Mouse (Mus musculus): ENCODE measurements around the gene Slc15a3. TPM values are rescaled to one million over a fixed set of nuclear protein-coding genes. Genes with fewer than 3 reads are reported as not detected.

Slc15a3 gene
- total and polyA plus RNA-seq, 3 experiments, result 0.02 to 0.05 TPM; not detected in 1

DNA sequence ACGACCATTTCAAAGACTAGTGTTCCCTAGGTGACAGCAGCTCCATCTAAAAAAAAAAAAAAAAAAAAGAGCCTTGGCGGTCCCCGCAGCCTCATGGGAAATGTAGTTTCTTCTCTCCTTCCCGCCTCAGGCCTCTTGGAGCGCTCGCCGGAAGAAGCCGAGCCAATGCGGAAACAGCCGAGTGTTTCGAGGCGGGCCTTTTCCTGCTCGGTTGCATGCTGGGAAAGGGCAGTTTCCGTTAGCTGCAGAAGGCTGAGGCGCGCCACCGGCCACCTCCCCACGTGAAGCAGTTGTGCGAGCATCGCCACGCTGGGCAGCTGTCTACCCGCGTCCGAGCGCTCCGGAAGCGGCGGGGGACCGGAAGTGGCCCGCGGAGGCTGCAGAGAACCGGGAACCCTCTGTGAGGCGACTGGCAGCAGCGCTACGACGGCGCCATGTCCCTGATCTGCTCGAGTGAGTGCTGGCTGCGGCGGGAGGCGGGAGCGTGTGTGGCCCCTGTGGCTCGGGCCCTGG lies 55.5 kb downstream of the Slc15a3 start, which contains the start of gene Prpf19:
TSS of gene Prpf19 (plus strand) at position 216 of the 513 bp plus-strand sequence.
- Histone ChIP-seq H3K27me3 (ENCODE audit: insufficient read depth, low read length) (peaks cover 4% of the 10 kb centered on the region; the same call in 1 of the 2 replicates), H3K4me3 (ENCODE audit: low read depth, low read length) (peak within 1 kb of the TSS; percentile 88), H3K36me3 (replicated peaks) (peaks cover 33% of the 10 kb centered on the region), H3K4me1 (ENCODE audit: insufficient read depth, low read depth, low read length) (peaks cover 40% of the 10 kb centered on the region), H3K9me3 (replicated peaks) (no peaks in the 10 kb centered on the region)
- peak; percentile 89 for DNase-seq (ENCODE audit: low spot score)
- TF ChIP-seq TAL1 (conservative IDR thresholded peaks at IDR 0.05; ENCODE audit: low read depth, low read length), result no peak
- no peak for TF ChIP-seq GATA1 (IDR thresholded peaks at IDR 0.05; ENCODE audit: borderline replicate concordance, low read length)
- no peak for TF ChIP-seq CTCF (IDR thresholded peaks at IDR 0.05; ENCODE audit: low read depth, low read length)
- ATAC-seq (ENCODE audit: extremely low read depth, insufficient number of reproducible peaks, low FRiP score, poor library complexity, severe bottlenecking), result peak; percentile 92

DNA sequence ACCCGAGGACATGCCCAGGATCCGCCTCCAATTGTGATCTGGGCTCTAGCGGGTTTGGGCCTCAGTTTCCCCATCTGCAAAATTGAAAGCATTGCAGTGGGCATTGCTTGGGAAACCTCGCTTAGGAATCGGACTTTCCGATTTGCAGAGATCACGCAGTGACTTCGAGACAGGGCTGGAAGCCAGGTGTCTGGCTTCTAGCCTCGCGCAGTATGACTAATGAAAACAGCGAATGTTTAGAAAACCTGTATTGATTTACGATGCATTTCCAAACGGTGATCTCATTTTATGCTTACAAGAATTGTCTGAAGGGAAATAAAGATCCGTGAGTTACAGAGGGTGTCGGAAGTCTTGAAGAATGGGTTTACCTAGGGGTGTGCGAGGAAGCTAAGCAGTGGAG lies 56.2 kb downstream of the Slc15a3 start:
- DNase-seq (ENCODE audit: low spot score) (no peak), ATAC-seq (ENCODE audit: extremely low read depth, insufficient number of reproducible peaks, low FRiP score, poor library complexity, severe bottlenecking) (no peak)
- Histone ChIP-seq H3K36me3 (replicated peaks) (peaks cover 40% of the 10 kb centered on the region), H3K9me3 (replicated peaks) (no peaks in the 10 kb centered on the region), H3K27me3 (ENCODE audit: insufficient read depth, low read length) (peaks cover 4% of the 10 kb centered on the region; the same call in 1 of the 2 replicates), H3K4me3 (ENCODE audit: low read depth, low read length) (peak overlapping the region; percentile 88), H3K4me1 (ENCODE audit: insufficient read depth, low read depth, low read length) (peaks cover 44% of the 10 kb centered on the region)
- TF ChIP-seq CTCF (IDR thresholded peaks at IDR 0.05; ENCODE audit: low read depth, low read length) (no peak), POLR2AphosphoS5 (IDR thresholded peaks at IDR 0.05; ENCODE audit: insufficient replicate concordance, low read depth, low read length) (no peak), GATA2 (IDR thresholded peaks at IDR 0.05; ENCODE audit: borderline replicate concordance, low read depth, low read length) (no peak), GATA1 (IDR thresholded peaks at IDR 0.05; ENCODE audit: borderline replicate concordance, low read length) (no peak)

DNA sequence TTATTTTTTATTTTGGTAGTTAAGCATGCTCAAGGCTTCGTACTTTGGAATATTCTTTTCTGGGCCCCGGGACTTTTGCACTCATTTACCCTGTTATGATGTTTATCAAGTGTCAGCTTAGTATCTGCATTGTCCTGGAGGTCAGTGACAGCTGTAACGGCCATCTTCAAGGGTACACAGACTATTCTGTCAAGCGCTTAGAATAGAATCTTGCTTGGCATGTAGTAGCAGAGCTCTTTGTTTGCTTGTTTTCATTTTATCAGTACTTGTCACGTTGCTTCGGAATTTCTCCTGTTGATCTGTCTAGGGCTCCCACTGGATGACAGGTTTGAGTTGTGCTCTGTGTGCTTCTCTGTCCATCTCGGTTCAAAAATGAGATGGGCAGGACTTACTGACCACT lies 57.3 kb downstream of the Slc15a3 start:
- no peak for ATAC-seq (ENCODE audit: extremely low read depth, insufficient number of reproducible peaks, low FRiP score, poor library complexity, severe bottlenecking)
- no peak for DNase-seq (ENCODE audit: low spot score)
- Histone ChIP-seq H3K4me3 (ENCODE audit: low read depth, low read length) (peak overlapping the region; percentile 88; the same call in 1 of the 2 replicates), H3K36me3 (replicated peaks) (peaks cover 51% of the 10 kb centered on the region), H3K27me3 (ENCODE audit: insufficient read depth, low read length) (peaks cover 4% of the 10 kb centered on the region; the same call in 1 of the 2 replicates), H3K4me1 (ENCODE audit: insufficient read depth, low read depth, low read length) (peaks cover 44% of the 10 kb centered on the region), H3K9me3 (replicated peaks) (no peaks in the 10 kb centered on the region)
- TF ChIP-seq GATA2 (IDR thresholded peaks at IDR 0.05; ENCODE audit: borderline replicate concordance, low read depth, low read length), result no peak
- no peak for TF ChIP-seq GATA1 (IDR thresholded peaks at IDR 0.05; ENCODE audit: borderline replicate concordance, low read length)
- no peak for TF ChIP-seq POLR2AphosphoS5 (IDR thresholded peaks at IDR 0.05; ENCODE audit: insufficient replicate concordance, low read depth, low read length)
- TF ChIP-seq CTCF (IDR thresholded peaks at IDR 0.05; ENCODE audit: low read depth, low read length), result no peak
- TF ChIP-seq TAL1 (conservative IDR thresholded peaks at IDR 0.05; ENCODE audit: low read depth, low read length), result no peak

DNA sequence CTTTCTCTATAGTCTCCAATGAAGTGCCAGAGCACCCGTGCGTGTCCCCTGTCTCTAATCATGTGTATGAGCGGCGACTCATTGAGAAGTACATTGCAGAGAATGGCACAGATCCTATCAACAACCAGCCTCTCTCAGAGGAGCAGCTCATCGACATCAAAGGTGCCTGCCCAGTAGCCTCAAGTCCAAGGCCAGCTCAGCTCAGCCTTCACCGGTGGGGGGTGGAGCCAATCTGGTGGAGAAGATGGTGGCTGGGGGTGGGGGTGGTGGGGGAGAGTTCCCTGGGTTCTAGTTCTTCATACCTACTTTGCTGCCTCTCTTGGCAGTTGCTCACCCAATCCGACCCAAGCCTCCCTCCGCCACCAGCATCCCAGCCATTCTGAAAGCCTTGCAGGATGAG lies 58.0 kb downstream of the Slc15a3 start:
- Histone ChIP-seq H3K27me3 (ENCODE audit: insufficient read depth, low read length) (peaks cover 4% of the 10 kb centered on the region; the same call in 1 of the 2 replicates), H3K9me3 (replicated peaks) (no peaks in the 10 kb centered on the region), H3K4me3 (ENCODE audit: low read depth, low read length) (peak overlapping the region; percentile 88; the same call in 1 of the 2 replicates), H3K4me1 (ENCODE audit: insufficient read depth, low read depth, low read length) (peaks cover 48% of the 10 kb centered on the region), H3K36me3 (replicated peaks) (peaks cover 57% of the 10 kb centered on the region)
- ATAC-seq (ENCODE audit: extremely low read depth, insufficient number of reproducible peaks, low FRiP score, poor library complexity, severe bottlenecking), result no peak
- no peak for DNase-seq (ENCODE audit: low spot score)
- TF ChIP-seq CTCF (IDR thresholded peaks at IDR 0.05; ENCODE audit: low read depth, low read length) (no peak), GATA2 (IDR thresholded peaks at IDR 0.05; ENCODE audit: borderline replicate concordance, low read depth, low read length) (no peak), TAL1 (conservative IDR thresholded peaks at IDR 0.05; ENCODE audit: low read depth, low read length) (no peak), GATA1 (IDR thresholded peaks at IDR 0.05; ENCODE audit: borderline replicate concordance, low read length) (no peak), POLR2AphosphoS5 (IDR thresholded peaks at IDR 0.05; ENCODE audit: insufficient replicate concordance, low read depth, low read length) (no peak)

DNA sequence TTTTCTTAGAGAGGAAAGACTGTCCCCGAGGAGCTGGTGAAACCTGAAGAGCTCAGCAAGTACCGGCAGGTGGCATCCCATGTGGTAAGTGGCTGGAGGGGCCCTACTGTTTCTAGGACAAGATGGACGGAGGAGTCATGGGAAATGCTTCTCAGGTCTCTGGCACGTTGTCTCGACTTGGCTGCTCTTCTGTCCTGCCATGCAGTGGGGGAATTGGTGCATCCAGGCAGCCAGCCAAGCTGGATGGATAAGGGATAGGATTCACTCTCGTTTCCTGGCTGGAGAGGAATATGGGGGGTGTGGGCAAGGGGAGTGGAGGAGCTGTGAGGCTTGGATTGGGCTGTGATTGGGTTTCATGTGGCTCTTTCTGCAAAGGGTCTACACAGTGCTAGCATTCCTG lies 60.8 kb downstream of the Slc15a3 start:
- H3K9me3 ChIP-seq (replicated peaks), result no peaks in the 10 kb centered on the region
- H3K4me1 ChIP-seq (ENCODE audit: insufficient read depth, low read depth, low read length), result peaks cover 56% of the 10 kb centered on the region
- TF ChIP-seq POLR2AphosphoS5 (IDR thresholded peaks at IDR 0.05; ENCODE audit: insufficient replicate concordance, low read depth, low read length) (no peak), GATA1 (IDR thresholded peaks at IDR 0.05; ENCODE audit: borderline replicate concordance, low read length) (no peak), CTCF (IDR thresholded peaks at IDR 0.05; ENCODE audit: low read depth, low read length) (no peak), TAL1 (conservative IDR thresholded peaks at IDR 0.05; ENCODE audit: low read depth, low read length) (no peak), GATA2 (IDR thresholded peaks at IDR 0.05; ENCODE audit: borderline replicate concordance, low read depth, low read length) (no peak)
- peaks cover 86% of the 10 kb centered on the region for H3K36me3 ChIP-seq (replicated peaks)
- no peaks in the 10 kb centered on the region for H3K27me3 ChIP-seq (ENCODE audit: insufficient read depth, low read length)
- DNase-seq (ENCODE audit: low spot score) (no peak), ATAC-seq (ENCODE audit: extremely low read depth, insufficient number of reproducible peaks, low FRiP score, poor library complexity, severe bottlenecking) (no peak)
- no peak overlapping the region for H3K4me3 ChIP-seq (ENCODE audit: low read depth, low read length)

DNA sequence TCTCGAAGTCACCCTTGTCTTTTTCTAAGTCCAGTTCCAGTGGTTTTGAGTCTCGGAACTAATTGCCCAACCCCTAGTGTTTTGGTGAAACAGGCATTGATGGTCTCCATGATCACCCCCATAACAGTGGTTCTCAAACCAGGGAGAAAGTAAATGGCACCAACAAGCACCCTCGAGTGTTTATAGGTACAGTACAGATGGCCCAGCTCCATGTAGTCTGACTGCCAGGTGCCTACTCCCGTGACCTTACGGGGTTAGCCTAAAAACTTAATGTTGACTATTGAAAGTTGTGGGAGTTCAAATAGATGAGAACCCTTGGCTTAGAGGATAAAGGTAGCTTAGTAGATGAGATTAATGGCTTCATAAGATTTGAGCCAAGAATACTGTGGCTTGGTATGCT lies 61.5 kb downstream of the Slc15a3 start:
- DNase-seq (ENCODE audit: low spot score), result no peak
- no peak for ATAC-seq (ENCODE audit: extremely low read depth, insufficient number of reproducible peaks, low FRiP score, poor library complexity, severe bottlenecking)
- H3K4me3 ChIP-seq (ENCODE audit: low read depth, low read length), result no peak overlapping the region
- H3K27me3 ChIP-seq (ENCODE audit: insufficient read depth, low read length), result no peaks in the 10 kb centered on the region
- no peak for TF ChIP-seq TAL1 (conservative IDR thresholded peaks at IDR 0.05; ENCODE audit: low read depth, low read length)
- no peak for TF ChIP-seq GATA2 (IDR thresholded peaks at IDR 0.05; ENCODE audit: borderline replicate concordance, low read depth, low read length)
- no peak for TF ChIP-seq GATA1 (IDR thresholded peaks at IDR 0.05; ENCODE audit: borderline replicate concordance, low read length)
- TF ChIP-seq POLR2AphosphoS5 (IDR thresholded peaks at IDR 0.05; ENCODE audit: insufficient replicate concordance, low read depth, low read length), result no peak
- TF ChIP-seq CTCF (IDR thresholded peaks at IDR 0.05; ENCODE audit: low read depth, low read length), result no peak
- peaks cover 55% of the 10 kb centered on the region for H3K4me1 ChIP-seq (ENCODE audit: insufficient read depth, low read depth, low read length)
- peaks cover 93% of the 10 kb centered on the region for H3K36me3 ChIP-seq (replicated peaks)
- H3K9me3 ChIP-seq (replicated peaks), result no peaks in the 10 kb centered on the region

Measured in G1E (cell line).